Mouse (Mus musculus) hindbrain, embryonic 14.5 days (tissue): ENCODE measurements around the gene Lhx1. TPM values are rescaled to one million over a fixed set of nuclear protein-coding genes. Genes with fewer than 3 reads are reported as not detected.
A peak's percentile ranks its signal among the peaks of the same experiment; 100 is the strongest.

Experiments
- ATAC-seq: fragments of 200-750 bp; cut with Nextera tagmentation; 2 replicates; pipeline ENCODE4 v1.8.0; 2017; ENCODE audit warnings: moderate number of reproducible peaks, mild to moderate bottlenecking, moderate TSS enrichment, moderate library complexity; ENCODE audit not compliant: low FRiP score
- DNase-seq: peaks from one replicate; pipeline ENCODE4 v3.0.0-alpha.2; 2015; ENCODE audit warnings: low spot score
- H3K27ac ChIP-seq: fragments of 300-500 bp; sonication (generic); 2 replicates; pipeline ENCODE4 v1.5.1; 2014; ENCODE audit warnings: mild to moderate bottlenecking, moderate library complexity
- H3K27me3 ChIP-seq: fragments of 300-500 bp; sonication (generic); 2 replicates; pipeline ENCODE4 v1.6.1; 2014; ENCODE audit warnings: mild to moderate bottlenecking, low read length, mixed read lengths; ENCODE audit not compliant: control insufficient read depth, insufficient read depth
- H3K36me3 ChIP-seq: fragments of 300-500 bp; sonication (generic); replicated peaks from 2 replicates; pipeline ENCODE4 v1.6.1; 2014; ENCODE audit not compliant: control insufficient read depth, insufficient read depth
- H3K4me1 ChIP-seq: fragments of 300-500 bp; sonication (generic); replicated peaks from 2 replicates; pipeline ENCODE4 v1.6.1; 2014; ENCODE audit warnings: antibody characterized with exemption, low read length, mixed read lengths; ENCODE audit not compliant: control insufficient read depth, insufficient read depth
- H3K4me2 ChIP-seq: fragments of 300-500 bp; sonication (generic); replicated peaks from 2 replicates; pipeline ENCODE4 v1.6.1; 2014; ENCODE audit warnings: mild to moderate bottlenecking, moderate library complexity
- H3K4me3 ChIP-seq: fragments of 300-500 bp; sonication (generic); replicated peaks from 2 replicates; pipeline ENCODE4 v1.5.1; 2014; ENCODE audit warnings: mild to moderate bottlenecking, low read length
- H3K9ac ChIP-seq: fragments of 300-500 bp; sonication (generic); 2 replicates; pipeline ENCODE4 v1.6.1; 2014
- H3K9me3 ChIP-seq: fragments of 300-500 bp; sonication (generic); 2 replicates; pipeline ENCODE4 v1.6.1; 2016; ENCODE audit warnings: low read length; ENCODE audit not compliant: control insufficient read depth
- WGBS: fragments of 180-500 bp; shearing (Covaris S2); extraction: QIAGEN DNeasy Blood & Tissue Kit; methylation state at CpG from one replicate; pipeline ENCODE4 v1.1.7; 2014; 5-methylcytosine and 5-hydroxymethylcytosine counted together
- polyA plus RNA-seq: library from polyadenylated mRNA; unstranded; fragments of >200 nt; fragmentation: Nextera tagmentation; extraction: Ambion mirVana; gene quantifications from 2 replicates; pipeline ENCODE4 v1.2.1, GENCODE M21; 2014

Lhx1 gene
- polyA plus RNA-seq, 1 experiment from 2014 or later, result 43.2 TPM

DNA sequence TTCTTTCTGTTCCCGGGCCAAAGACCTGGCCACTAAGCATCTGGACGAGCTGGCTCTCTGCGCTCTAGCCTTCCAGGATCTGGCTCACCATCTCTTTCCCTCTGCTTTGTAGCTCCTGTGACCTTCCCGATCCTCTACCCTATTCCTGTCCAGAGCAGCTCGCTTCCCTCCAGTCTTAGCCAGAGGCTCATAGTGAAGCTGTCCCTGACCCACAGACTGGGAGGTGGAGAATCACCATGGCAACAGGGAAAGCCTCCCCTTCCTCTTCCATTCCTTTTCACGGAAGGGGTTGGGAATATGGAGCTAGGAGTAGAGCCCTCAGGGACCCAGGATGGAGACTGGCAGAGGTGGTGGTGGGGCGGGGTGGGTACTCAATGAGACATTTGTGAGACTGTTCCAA, 38.0 kb upstream of the Lhx1 start:
- H3K4me1 ChIP-seq, result peaks cover 19% of the 10 kb centered on the region
- peak; percentile 37; the same call in 1 of the 2 replicates for ATAC-seq
- H3K9ac ChIP-seq, result 0 out of 2 replicates have a peak overlapping the region, but pooled peaks have one; percentile 0
- no peaks in the 10 kb centered on the region for H3K36me3 ChIP-seq
- H3K9me3 ChIP-seq, result no peaks in the 10 kb centered on the region
- H3K4me2 ChIP-seq, result no peak overlapping the region
- WGBS, result 27% methylated on average over 7 of the region's 7 CpGs
- no peak overlapping the region for H3K4me3 ChIP-seq
- no peak for DNase-seq
- H3K27me3 ChIP-seq, result no peaks in the 10 kb centered on the region
- H3K27ac ChIP-seq, result peak overlapping the region; percentile 40; the same call in 1 of the 2 replicates

DNA sequence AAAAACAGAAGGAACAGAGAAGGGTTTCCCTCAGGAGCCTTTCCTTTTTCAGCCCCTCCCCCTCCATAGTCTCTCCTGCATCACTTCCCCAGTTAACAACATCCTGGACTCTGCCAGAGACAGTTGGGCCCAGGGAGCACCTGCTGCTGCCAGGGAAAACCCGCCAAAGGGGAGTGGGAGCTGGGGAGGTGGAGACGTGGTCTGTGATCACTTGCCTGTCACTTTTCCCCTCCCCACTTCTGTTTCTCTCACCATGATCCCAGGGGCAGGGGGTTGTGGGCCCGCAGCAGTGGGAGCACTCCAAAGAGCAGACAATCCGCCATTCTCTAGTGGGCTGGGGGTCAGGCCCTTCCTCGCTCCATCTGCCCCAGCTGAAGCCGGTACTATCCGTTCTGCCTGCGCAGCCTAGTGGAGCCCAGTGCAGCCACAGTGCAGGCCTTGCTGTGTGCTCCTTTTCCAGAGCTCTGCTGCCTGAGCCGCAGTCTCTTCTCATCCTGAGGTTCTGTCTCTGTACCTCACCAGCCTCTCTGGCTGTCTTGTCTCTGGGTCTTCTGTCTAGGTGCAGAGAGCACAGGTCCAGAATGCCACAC, 37.5 kb upstream of the Lhx1 start:
- no peak; the same call in 1 of the 2 replicates for ATAC-seq
- Histone ChIP-seq H3K9ac (0 out of 2 replicates have a peak overlapping the region, but pooled peaks have one; percentile 0), H3K4me1 (peaks cover 19% of the 10 kb centered on the region), H3K36me3 (no peaks in the 10 kb centered on the region), H3K27ac (peak overlapping the region; percentile 40; the same call in 1 of the 2 replicates), H3K4me2 (no peak overlapping the region), H3K4me3 (no peak overlapping the region), H3K9me3 (no peaks in the 10 kb centered on the region), H3K27me3 (no peaks in the 10 kb centered on the region)
- whole genome bisulfite sequencing, result 10% methylated on average over 9 of the region's 9 CpGs
- no peak for DNase-seq

DNA sequence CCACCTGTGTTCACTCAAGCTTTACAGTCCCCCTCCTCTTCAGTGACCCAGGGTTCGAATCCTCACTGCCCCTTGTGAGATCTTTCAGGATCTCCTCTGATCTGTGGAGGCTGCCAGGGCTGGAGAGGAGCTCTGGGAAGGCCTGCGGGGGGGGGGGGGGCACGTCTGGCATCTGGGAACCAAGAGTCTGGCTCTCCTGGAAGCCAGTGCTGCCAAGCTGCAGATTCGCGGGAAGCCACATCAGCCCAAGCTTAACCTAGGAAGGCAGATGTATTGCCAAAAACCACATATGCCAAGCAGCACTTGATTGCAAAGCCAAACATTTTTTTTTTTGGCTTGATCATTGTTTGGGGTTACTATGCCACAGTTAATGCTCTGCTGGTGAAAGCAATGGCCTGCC, 36.2 kb upstream of the Lhx1 start:
- DNase-seq (no peak), ATAC-seq (no peak)

DNA sequence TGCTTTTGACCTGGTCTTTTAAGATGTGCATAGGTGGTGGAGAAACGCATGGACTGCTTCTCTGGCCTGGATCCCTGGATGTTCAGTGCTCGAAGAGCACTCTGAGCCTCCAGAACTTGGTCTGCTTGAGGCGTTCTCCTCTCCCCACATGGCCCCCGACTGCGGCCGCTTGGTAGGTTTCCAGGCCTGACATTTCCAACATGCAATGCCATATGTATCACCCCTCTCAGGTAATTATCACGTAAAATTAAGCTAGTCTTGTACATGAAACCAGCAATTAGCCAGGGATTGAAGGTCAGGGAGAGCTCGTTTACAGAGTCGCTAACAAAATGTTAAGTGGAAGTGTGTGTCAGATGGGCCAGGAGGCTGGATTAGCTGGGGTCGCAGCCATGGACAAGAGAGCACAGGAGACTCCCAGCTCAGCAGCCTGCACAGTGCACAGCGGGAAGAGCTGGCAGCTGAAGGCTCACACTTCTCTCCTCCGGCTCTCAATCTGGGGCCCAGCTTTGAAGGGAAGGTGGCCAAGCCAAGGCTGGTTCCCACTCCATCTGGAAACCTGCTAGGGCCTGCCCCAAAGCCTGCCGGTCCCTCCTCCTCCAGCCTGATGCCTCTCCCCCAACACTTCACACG, 28.6 kb upstream of the Lhx1 start:
- Histone ChIP-seq H3K27me3 (no peaks in the 10 kb centered on the region), H3K4me2 (no peak overlapping the region), H3K36me3 (no peaks in the 10 kb centered on the region), H3K9me3 (no peaks in the 10 kb centered on the region), H3K4me1 (no peaks in the 10 kb centered on the region), H3K27ac (no peak overlapping the region), H3K9ac (no peak overlapping the region), H3K4me3 (no peak overlapping the region)
- no peak for DNase-seq
- 72% methylated on average over 14 of the region's 14 CpGs for WGBS
- no peak for ATAC-seq

More for the DNA sequence above, 36.2 kb upstream of the Lhx1 start:
- WGBS, result 69% methylated on average over 5 of the region's 5 CpGs
- peaks cover 11% of the 10 kb centered on the region for H3K4me1 ChIP-seq
- no peak overlapping the region for H3K4me3 ChIP-seq
- no peaks in the 10 kb centered on the region for H3K36me3 ChIP-seq
- no peaks in the 10 kb centered on the region for H3K27me3 ChIP-seq
- H3K9ac ChIP-seq, result no peak overlapping the region
- no peaks in the 10 kb centered on the region for H3K9me3 ChIP-seq
- H3K27ac ChIP-seq, result no peak overlapping the region
- H3K4me2 ChIP-seq, result no peak overlapping the region

DNA sequence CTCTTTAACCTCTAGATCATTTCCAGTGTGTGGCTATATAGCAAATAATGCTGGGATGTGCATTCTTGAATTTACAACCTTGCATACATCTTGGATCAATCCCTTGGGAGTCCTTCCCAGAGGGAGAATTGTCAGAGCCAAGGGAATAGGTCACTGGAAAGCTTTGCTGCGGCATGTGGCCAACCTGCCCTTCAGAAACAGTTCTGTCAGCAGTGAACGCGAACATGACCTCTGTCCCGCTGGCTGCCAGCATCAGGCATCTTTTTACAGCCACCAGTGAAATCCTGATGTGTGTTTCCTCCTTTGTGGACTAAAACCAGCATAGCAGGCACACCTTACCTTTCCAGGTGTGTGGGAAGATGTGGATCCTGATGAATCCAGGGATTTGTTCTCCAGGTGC, 26.0 kb upstream of the Lhx1 start:
- 0 out of 2 replicates have a peak, but pooled peaks cover under 1% of the 10 kb centered on the region for H3K27me3 ChIP-seq
- no peak for ATAC-seq

DNA sequence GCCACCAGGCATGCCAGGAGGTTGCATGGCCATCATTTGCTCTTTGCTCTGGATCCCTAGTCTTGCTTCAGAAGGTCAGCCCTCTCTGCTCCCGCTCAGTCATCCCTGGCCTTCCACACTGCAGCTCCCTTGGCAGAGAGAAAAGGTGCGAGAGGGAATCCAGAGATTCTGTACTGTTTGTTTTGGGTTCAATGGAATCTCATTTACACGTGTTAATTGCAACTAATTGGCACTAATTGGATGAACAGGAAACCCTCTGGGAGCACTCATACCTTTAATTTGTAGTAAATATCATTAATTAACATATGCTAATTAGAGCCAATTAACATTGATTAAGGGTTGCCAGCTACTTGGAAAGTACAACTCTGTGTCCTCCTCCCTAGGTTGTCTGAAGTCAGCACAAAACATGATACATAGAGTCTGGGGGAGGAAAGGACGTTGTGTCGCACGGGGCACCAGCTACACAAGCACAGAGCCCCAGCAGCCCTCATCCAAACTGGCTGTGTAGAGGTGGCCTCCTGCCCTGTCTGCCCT, 24.0 kb upstream of the Lhx1 start:
- Histone ChIP-seq H3K4me3 (no peak overlapping the region), H3K27me3 (0 out of 2 replicates have a peak, but pooled peaks cover 4% of the 10 kb centered on the region), H3K36me3 (no peaks in the 10 kb centered on the region), H3K4me2 (no peak overlapping the region), H3K27ac (no peak overlapping the region), H3K4me1 (no peaks in the 10 kb centered on the region), H3K9ac (no peak overlapping the region), H3K9me3 (no peaks in the 10 kb centered on the region)
- ATAC-seq, result no peak
- 50% methylated on average over 6 of the region's 6 CpGs for WGBS
- no peak for DNase-seq

More for the DNA sequence above, 26.0 kb upstream of the Lhx1 start:
- 88% methylated on average over 4 of the region's 4 CpGs for WGBS
- DNase-seq, result no peak
- no peaks in the 10 kb centered on the region for H3K4me1 ChIP-seq
- no peak overlapping the region for H3K9ac ChIP-seq
- H3K27ac ChIP-seq, result no peak overlapping the region
- no peaks in the 10 kb centered on the region for H3K9me3 ChIP-seq
- no peak overlapping the region for H3K4me2 ChIP-seq
- no peaks in the 10 kb centered on the region for H3K36me3 ChIP-seq
- no peak overlapping the region for H3K4me3 ChIP-seq

DNA sequence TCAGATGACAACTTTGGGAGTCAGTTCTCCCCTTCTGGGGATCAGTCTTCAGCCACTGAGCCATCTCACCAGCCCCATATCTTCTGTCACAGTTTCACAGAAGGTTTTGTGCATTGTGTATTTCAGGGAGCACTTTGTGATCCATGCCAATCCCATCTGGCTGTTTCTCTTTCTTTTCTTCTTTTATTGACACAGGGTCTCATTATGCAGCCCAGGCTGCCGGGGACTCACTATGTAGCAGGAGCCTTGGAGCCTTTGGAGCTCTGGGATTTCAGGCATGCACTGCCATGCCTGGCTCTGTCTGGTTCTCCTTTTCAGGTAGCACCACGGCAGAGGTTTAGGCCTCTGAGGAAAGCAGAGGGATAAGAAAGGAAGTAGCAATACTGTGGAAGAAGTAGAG, 23.0 kb upstream of the Lhx1 start:
- H3K36me3 ChIP-seq, result no peaks in the 10 kb centered on the region
- H3K4me1 ChIP-seq, result no peaks in the 10 kb centered on the region
- no peak for DNase-seq
- no peak for ATAC-seq
- no peak overlapping the region for H3K4me3 ChIP-seq
- no peak overlapping the region for H3K9ac ChIP-seq
- H3K27ac ChIP-seq, result no peak overlapping the region
- H3K9me3 ChIP-seq, result no peaks in the 10 kb centered on the region
- H3K4me2 ChIP-seq, result no peak overlapping the region
- 0 out of 2 replicates have a peak, but pooled peaks cover 4% of the 10 kb centered on the region for H3K27me3 ChIP-seq
- WGBS, result 33% methylated on average over 2 of the region's 2 CpGs

DNA sequence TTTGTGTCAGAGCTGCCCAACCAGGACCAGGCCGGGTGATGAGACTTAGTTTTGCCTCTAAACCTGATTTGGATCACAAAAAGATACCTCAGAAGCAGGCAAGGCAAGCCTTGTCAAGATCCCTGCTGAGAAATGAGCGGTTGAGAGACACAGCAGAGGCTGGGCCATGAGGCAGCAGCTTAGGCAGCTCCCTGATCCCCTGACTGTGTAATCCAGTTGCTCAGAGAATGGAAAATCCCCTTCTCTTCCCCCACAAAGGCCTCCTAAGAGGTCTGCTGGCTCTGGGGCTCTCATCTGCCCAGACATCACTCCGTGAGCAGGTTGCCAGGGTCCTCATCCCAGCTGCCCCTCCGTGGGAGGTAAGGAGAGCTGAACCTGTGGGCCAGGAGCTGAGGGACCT, 14.6 kb upstream of the Lhx1 start:
- Histone ChIP-seq H3K9me3 (no peaks in the 10 kb centered on the region), H3K36me3 (peaks cover 27% of the 10 kb centered on the region; the same call in 1 of the 2 replicates), H3K27me3 (0 out of 2 replicates have a peak, but pooled peaks cover 2% of the 10 kb centered on the region), H3K9ac (no peak overlapping the region), H3K4me2 (no peak overlapping the region), H3K4me1 (no peaks in the 10 kb centered on the region), H3K4me3 (no peak overlapping the region), H3K27ac (no peak overlapping the region)
- 5% methylated on average over 4 of the region's 4 CpGs for WGBS
- no peak for ATAC-seq
- no peak for DNase-seq
